Mouse (Mus musculus) liver, adult 2 months (tissue): ENCODE data around the gene Smim17.

Experiments used
- CTCF ChIP-seq: fragments of 200-500 bp; IDR thresholded peaks from 2 replicates; pipeline ENCODE4 v1.5.1; 2011; ENCODE audit warnings: low read depth, low read length, control low read depth
- POLR2A ChIP-seq: fragments of 200-500 bp; IDR thresholded peaks from 2 replicates; pipeline ENCODE4 v1.6.1; 2011; ENCODE audit warnings: low read length, control low read depth; ENCODE audit not compliant: insufficient read depth; ENCODE audit errors: extremely low read depth

DNA sequence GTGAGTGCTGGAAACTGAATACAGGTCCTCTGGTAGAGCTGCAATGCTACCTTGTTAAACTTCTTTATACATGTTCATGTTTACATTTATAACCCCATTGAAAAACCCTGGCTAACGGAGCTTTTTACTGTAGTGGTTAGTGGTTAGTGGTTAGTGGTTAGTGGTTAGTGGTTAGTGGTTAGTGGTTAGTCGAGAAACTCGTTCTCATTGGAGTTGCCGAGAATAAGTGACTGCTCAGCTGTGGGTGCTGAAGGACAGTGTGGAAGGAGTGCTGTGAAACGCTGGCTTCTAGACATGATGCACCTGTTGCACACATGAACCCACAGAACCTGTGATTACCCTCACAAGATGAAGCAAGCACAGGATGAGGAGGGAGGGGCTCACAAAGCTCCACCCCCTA, 49.3 kb downstream of the Smim17 start:
- no peak for TF ChIP-seq POLR2A
- TF ChIP-seq CTCF, result no peak
